Mouse (Mus musculus) adrenal gland, postnatal 14 days (tissue): ENCODE measurements around the gene Shoc2. TPM values are rescaled to one million over a fixed set of nuclear protein-coding genes. Genes with fewer than 3 reads are reported as not detected.
"Not testable (repeated sequence)": the region's sequence is repeated elsewhere in the genome, so short reads cannot be mapped to it uniquely, and the experiment has no call there.

Experiments used
- DNase-seq: peaks from one replicate; pipeline ENCODE4 v3.0.0; 2021; ENCODE audit warnings: mixed read lengths
- long read RNA-seq, 2 experiments: library from polyadenylated mRNA; stranded (forward); transcript quantifications; one replicate each; pipeline ENCODE4 v2.0.0; 2021
- total RNA-seq: library from RNA; stranded (reverse); gene quantifications from 2 replicates; pipeline ENCODE4 v1.2.3, GENCODE M21; 2021

Gene Shoc2
- 42.0 and 44.8 TPM in 2 replicates for total RNA-seq
- long read RNA-seq, experiment 1, transcript Shoc2-201 (9 exons, 3,965 nt): major isoform, 6 of 30 reads
- long read RNA-seq, experiment 1, partial matches to known transcripts: 12 of 30 reads
- long read RNA-seq, experiment 1, other reads (novel, unspliced or antisense): 10 of 30 reads
- long read RNA-seq, experiment 2, transcript Shoc2-201 (9 exons, 3,965 nt): major isoform, 7 of 31 reads
- long read RNA-seq, experiment 2, partial matches to known transcripts: 14 of 31 reads
- long read RNA-seq, experiment 2, other reads (novel, unspliced or antisense): 10 of 31 reads

- peak; percentile 99 for DNase-seq
These were observed at the start of gene Shoc2, which contains the start of gene Bbip1 for GRCm38 (mm10) chr19:53943802-53944785. Gene Shoc2, plus strand, starts transcription at chr19:53944306. Gene Bbip1, minus strand, starts transcription at chr19:53944627.

DNA sequence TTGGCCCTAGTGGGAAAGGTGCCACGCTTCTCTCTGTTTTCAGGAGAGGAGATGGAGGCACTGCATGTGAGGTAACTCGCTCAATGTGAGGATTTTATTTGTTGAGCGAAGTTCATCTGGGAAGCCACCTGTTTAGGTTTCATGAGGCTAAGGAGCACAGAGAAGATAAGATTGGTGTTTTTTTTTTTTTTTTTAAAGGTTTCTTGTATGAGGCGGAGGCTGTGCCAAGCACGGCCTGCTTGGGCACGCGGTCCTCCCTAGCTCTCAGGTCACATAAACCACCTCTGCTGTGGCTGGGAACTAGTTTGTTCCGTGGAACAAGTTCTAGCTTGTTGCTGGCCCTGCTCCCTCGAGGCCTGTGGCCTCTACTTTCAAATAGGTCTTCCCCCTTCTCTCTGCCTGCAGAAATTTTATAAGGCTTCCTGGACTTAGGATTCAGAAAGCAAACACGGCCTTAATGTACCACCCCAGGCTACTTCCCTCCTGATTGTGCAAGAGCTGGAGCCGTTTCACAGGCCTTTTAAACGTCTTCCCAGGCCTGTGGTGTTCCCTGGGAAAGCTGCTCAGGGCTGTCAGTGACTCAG, 49.5 kb upstream of the Shoc2 start:
- DNase-seq: no peak

GRCm38 (mm10) chr19:53898046-53898445, 46.1 kb upstream of the Shoc2 start:
- DNase-seq: no peak

DNA sequence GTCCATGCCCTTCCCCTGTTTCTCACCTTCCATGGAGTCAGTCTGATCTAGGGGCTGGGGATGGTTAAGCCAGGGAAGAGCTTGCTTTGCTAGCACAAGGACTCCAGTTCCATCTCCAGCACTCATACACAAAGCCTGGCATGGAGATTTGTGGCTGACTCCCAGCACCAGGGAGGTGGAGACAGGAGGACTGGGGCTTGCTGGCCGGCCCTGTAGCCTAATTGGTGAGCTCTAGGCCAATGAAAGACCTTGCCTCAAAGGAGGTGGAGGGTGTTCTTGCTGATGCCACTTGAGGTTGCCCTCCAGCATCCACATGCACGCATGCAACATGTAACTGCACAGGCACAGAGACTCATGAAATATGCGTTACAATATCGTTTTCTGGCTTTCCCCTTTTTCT, 45.6 kb upstream of the Shoc2 start:
- DNase-seq: peak; percentile 36

- DNase-seq: no peak
These were observed 44.9 kb upstream of the Shoc2 start for GRCm38 (mm10) chr19:53898970-53899900.

DNA sequence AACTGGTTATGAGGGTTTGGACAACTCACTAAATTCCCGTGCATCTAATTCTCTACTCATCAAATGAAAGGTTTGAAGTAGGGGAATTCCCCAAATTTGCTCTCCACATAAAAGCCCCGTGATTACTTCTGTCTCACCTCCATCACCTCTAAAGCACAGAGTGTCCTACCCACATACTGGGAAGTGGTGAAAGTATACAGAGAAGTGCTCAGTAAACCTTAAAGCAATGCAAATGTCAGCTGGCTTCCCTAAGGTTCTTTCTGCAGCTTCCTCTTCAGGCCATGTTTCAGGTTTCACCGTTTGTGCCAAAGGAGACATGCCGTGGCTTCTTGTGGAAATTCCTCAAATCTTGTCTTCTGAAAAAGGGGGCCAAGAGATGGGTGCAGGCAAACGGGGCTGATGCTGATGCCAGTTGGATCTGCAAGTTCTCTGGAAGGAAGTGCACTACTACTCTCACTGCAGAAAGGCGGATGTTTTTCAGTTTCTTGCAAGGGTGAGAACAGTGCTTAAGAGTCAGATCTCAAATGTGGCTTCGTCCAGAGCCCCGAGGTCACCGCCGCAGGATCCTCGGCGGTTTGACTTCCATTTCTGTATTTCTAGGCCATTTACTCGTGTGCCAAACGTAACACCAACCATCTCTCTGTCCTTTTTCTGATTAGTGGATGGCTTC, 44.0 kb upstream of the Shoc2 start:
- DNase-seq: no peak

- no peak for DNase-seq
These were observed 42.0 kb upstream of the Shoc2 start for GRCm38 (mm10) chr19:53901931-53902738.

DNA sequence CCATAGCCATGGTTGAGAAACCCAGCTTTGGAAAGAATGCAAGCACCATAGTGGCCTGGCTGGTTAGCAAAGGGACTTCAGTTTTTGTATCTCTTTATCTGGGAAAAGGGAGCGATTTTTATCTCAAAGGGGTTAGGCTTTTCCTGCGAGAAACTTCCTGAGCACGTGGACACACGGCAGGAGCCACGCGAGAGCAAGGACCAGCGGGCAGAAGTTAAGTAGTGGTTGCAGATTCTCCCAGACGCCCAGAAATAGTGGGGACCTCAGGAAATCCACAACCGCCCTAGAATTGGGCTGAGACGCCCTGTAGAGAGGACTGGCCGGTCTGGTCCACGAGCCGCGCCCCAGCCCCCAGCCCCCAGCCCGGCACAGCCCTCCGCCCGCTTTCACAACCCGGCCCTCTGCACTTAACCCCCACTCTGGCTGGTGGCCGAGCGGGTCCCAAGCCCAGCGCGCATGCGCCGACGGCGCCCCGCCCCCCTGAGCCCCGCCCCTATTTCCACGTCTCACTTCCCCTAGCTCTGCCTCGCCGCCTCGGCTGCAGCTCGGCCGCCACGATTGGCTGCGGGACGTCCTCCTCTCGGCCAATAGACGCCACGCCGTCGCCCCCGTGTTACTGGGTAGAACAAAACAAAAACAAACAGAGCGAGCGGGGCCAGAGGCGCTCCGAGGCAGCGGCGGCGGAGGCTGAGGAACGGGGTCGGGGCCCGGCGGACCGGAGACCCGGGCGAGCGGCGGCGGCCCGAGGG, 41.2 kb upstream of the Shoc2 start:
- DNase-seq: peak; percentile 98

DNA sequence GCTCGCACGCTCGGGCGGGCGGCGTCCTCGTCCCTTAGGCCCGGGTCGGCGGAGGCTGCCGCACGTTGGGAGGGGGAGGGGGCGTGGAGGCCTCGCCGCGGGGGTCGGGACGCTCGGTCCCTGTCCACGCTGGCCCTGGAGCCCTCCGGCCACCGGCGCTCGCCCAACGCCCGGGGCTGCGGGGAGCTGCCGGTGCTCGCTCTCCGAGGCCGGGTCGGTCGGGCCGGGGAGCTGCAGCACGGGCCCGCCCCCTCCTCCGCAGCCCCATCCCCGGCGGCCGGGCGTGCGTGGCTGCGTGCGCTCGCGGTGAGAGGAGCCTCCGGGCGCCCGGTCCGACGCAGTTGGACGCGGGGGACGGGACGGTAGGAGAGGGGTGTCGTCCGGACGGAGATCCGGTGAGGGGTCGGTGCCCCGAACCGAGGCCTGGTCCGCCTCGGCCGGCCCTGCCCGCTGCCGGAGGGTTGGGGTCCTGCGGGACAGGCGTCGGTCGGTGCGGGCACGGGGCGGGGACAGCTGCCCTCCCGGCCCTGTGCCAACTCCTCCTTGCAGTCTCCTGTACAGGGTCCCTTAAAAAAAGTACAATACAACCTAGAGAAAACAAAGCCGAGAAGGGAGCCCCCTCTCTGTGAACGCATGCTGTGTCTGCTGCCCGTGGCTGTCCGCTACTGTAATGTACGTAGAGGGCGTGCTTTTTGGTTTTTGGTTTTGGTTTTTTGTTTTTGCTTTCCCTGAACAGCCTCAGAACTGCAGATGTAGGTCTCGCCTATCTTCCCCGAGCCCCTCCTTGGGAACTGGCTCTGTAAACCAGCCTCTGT, 40.4 kb upstream of the Shoc2 start:
- peak; percentile 76 for DNase-seq

- no peak for DNase-seq
These were observed 39.1 kb upstream of the Shoc2 start for GRCm38 (mm10) chr19:53904833-53905480.

- no peak for DNase-seq
These were observed 37.9 kb upstream of the Shoc2 start for GRCm38 (mm10) chr19:53906033-53906702.

- DNase-seq: not testable (repeated sequence)
These were observed 37.4 kb upstream of the Shoc2 start for GRCm38 (mm10) chr19:53906703-53907070.

DNA sequence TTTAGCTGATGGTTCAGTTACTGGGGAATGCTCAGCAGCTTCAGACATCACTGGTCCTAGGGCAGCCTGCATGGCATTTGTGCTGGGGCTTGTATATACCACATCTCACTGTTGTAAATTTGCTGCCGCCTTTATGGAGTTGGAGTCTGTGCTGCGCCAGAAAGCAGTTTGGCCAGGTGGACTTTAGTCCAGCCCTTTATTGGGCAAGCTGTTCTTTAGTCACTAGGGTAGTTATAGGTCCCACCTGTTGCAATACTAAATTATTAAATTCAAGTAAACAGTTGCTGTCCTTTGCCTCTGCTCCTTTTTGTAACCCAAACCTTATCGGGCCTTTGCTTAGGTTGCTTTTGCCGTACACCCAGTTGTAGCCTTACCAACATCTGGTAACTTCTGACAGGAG, 29.2 kb upstream of the Shoc2 start:
- DNase-seq: no peak

DNA sequence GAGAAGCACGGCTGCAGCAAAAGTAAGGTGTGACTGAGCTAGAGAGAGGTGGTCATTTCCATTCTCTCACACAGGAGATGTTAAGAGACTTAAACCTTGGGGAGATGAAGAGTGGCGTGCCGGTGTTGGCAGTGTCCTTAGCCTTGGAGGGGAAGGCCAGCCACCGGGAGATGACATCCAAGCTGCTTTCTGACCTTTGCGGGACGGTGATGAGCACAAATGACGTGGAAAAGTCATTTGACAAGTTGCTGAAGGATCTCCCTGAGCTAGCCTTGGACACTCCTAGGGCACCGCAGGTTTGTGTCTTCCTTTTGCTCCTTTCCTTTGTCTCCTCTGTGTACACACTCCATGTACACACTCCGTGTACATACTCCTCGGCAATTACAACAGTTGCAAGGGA, 24.6 kb upstream of the Shoc2 start:
- peak; percentile 35 for DNase-seq

DNA sequence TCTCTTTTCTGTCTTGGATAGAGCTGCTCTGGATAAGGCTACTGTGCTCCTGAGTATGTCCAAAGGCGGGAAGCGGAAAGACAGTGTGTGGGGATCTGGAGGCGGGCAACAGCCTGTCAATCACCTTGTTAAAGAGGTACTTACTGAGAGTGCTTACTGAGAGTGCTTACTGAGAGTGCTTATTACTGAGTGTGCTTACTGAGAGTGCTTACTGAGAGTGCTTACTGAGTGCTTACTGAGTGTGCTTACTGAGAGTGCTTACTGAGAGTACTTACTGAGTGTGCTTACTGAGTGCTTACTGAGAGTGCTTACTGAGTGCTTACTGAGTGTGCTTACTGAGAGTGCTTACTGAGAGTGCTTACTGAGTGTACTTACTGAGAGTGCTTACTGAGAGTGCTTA, 22.1 kb upstream of the Shoc2 start:
- DNase-seq: not testable (repeated sequence)

DNA sequence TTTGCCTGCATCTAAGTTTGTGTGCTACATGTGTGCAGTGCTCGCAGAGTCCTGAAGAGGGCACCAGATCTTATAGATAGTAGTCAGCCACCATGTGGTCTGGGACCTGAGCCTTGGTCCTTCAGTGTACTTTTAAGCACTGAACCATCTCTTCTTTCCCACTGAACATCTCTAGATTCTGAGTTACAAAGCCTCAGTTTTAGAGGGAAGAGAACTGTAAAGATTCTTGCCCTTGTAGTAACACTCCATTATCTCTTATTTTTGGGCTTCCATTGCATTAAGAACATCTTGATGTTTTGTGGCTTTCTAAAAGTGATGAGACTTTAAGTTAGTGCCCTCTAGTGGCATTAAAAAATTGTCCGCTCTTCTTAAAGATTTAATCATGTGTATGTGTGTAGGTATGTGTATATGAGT, 18.8 kb upstream of the Shoc2 start:
- DNase-seq: peak; percentile 26

GRCm38 (mm10) chr19:53926705-53927104, 17.4 kb upstream of the Shoc2 start:
- DNase-seq: no peak
